Mouse (Mus musculus) thymus, postnatal 25 days (tissue): ENCODE data around the gene Pappa2.

Experiments used
- DNase-seq: peaks from one replicate; pipeline ENCODE4 v3.0.0; 2022

Pappa2 gene

DNA sequence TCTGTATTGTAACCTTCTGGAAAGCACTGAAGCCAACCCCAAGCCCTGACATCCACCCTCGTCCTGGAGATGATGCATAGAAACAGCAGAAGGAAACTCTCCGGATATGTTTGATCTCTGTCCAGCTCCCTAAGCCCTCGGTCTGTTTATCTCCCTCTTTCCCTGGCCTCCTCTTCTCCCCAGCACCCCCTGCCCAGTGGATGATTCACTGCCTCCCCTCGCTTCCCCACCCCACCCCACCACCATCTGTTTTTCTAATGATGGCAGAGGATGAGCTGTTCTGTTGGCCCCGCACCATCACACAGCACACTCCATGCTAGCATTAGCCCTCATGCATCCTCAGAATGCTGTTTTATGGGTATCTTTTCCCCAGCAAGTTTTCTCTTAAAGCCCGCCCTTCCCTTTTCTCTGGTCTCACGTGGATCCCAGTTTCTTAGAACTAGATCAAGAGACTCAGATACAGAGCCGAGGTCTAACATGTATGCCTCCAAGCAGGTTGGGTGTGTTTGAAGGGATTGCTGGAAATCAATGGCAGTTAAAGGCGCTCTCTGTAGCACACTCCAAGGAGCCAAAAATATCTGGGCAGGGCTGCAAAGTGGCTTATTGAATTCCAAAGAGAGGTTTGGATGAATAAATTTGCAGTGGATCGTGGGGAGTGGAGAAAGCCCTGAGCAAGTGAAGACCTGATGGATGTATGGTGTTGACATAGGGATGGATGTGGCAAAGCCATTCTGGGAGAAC is 231.8 kb downstream of the Pappa2 start:
- no peak for DNase-seq

GRCm38 (mm10) chr1:158741449-158741848 is 238.8 kb downstream of the Pappa2 start:
- no peak for DNase-seq

- DNase-seq: no peak
These were observed 239.3 kb downstream of the Pappa2 start for GRCm38 (mm10) chr1:158740949-158741348.

- DNase-seq: no peak
These were observed 240.0 kb downstream of the Pappa2 start for GRCm38 (mm10) chr1:158740161-158740766.

DNA sequence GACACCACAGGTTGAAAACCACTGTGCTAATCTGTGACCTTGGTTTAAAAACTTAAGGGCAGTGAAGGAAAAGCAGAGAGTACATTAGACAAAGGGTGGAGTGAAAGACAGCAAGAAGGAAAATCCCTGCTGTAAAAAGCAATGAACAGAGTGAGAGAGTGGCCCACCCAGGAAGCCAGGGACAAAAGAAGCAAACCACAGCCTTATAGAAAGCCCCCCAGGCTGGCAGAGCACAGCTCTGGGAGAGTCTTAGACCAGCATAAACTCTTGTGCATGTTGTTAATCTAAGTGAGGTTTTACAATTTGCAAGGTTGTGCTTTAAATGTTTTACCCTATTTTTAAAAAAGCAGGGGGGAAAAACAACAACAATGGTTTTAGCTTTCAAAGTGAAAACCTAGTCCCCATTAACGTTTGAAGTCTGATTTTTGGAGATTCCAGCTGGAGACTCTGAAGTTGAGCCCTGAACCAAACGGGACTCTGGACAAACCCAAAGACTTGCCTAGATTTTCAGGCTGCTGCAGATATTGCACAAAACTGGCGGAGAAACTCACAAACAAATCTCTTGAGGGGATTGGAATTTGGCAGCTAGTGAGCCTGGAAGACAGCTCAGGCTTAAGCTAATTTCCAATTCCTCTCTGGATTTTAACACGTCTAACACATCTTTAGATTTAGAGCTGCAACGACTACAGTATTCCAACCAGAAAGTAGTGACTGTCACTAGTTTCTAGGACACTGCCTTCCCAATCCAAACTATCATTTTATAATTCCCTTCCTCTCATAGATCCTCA is 241.0 kb downstream of the Pappa2 start:
- no peak for DNase-seq

DNA sequence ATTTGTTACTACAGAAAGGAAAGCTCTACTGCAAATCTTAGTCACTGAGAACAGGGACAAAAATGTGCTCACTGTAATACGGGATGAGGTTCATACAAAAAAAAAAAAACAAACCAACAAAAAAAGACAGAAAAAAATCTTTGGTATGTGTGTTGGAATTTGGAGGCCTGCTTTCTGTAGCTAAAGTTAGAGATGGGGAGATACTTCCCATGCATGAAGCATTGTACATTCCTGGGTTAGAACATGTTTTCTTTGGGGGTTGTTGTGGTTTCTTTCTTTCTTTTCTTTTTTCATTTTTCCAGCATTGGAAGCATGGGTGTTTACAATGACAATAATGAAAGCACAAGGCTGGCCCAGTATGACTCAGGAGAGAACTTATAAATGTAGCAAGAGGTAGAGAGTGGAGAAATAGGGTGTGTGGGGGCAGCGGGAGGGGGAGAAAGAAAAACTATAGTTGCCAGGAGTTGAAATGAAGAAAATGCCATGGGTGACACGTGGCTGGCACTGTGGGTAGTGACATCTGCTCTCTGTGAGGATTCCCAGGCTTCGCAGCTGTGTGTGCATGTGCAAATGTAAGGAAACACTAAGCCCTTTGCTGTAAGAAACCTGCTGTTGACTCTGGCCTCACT is 247.3 kb downstream of the Pappa2 start:
- DNase-seq: no peak

DNA sequence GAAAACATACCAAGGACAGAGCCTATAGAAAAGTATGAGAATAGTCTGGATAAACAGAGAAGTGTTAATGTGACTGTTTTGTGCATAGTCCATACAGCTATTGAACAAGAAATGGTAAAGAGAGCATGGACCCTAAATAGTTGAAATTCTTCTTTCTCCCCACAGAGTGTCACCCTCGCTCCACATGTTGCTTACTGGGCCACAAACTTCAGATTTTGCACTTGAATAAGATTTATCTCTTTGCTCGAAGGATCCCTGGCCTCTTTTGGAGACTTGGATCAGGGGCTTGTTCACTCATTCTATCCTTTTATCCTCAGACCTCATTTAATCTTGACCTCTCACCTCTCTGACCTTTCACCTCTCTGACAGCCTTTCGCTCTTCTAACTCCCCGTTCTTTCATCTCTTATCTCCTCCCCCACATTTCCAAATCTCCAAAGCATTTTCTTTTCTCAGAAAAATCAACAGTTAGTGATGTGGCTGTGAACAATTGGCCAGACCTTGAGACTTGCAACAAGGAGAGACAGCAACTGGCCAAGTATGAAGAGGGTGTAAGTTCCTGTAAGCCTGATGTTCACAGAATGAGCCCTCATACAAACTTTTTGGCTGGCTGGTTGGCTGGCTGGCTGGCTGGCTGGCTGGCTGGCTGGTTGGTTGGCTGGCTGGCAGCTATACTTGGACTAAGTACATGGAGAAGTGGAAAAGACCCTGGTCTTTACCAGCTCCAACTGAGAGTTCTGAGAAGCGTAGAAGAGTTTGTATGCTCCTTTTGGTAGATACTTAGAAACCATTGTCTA is 266.8 kb downstream of the Pappa2 start:
- DNase-seq: no peak

GRCm38 (mm10) chr1:158701336-158701735 is 279.0 kb downstream of the Pappa2 start:
- no peak for DNase-seq

DNA sequence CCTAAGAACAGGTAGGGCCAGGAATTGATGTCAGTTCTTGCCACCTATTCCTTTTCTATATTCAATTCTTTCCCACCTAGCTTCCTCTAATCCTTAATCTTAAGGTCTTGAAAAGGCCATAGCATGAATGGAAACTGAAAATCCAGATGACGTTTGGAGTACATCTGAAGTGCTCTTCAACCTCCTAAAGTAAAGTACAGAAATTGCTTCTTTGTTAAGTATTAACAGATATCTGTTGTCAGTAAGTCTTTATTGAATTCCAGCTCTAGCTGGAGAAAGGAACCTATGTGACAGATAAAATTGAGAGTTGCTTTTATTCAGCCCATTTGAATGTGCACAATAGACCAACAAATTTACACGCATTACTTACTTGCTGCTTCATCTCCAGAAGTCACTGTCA is 280.1 kb downstream of the Pappa2 start:
- no peak for DNase-seq

DNA sequence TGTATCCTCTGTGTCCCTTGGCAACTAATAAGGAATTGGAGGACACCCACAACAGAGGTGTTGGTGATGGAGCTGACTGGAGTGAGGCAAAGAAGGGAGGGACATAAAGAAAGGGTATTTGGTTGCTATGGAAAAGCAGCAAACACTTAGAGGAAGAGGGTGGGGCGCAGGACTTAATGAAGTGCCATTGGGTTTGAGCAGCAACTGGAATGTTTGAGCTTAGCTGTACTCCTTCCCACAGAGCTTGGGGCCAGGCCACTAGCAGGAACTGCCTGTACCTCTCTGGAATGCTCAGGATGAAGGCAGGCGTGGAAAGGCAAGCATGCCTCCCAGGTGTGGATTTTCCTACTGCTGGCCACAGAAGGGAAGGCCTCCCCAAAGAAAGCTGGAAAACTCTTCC is 281.0 kb downstream of the Pappa2 start:
- DNase-seq: no peak

GRCm38 (mm10) chr1:158697859-158698569 is 282.3 kb downstream of the Pappa2 start:
- no peak for DNase-seq

DNA sequence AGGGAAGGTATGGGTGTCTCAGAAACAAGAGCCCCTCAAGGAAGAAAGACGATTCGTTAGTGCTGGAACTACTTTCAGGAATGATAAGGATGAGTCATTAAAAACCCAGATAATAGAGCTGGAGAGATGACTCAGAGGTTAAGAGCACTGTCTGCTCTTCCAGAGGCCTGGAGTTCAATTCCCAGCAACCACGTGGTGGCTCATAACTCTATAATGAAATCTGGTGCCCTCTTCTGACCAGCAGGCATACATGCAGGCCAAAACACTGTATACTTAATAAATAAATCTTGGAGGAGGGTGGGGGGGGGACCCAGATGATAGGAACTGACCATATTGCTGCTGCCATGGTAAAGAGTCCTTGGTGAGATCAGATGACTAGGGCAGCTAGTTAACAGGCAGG is 282.9 kb downstream of the Pappa2 start:
- no peak for DNase-seq

DNA sequence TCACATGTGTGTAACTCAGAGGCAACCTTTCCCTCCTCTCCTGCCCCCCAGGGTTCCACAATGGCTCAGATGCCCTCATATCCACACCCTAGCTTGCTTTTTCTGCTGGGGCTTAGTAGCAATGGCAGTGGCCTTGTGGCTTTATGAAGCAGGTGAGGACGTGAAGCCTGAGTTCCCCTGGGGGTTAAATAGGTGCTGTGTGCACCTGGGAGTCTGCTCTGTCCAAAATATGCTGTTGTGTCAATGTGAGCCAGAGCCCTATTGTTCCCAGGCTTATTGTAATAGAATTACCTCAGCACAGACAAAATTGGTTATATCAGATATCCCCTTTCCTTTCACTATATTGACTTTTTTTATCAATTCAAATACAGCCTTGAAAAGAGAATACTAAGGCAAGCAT is 292.6 kb downstream of the Pappa2 start:
- DNase-seq: no peak

DNA sequence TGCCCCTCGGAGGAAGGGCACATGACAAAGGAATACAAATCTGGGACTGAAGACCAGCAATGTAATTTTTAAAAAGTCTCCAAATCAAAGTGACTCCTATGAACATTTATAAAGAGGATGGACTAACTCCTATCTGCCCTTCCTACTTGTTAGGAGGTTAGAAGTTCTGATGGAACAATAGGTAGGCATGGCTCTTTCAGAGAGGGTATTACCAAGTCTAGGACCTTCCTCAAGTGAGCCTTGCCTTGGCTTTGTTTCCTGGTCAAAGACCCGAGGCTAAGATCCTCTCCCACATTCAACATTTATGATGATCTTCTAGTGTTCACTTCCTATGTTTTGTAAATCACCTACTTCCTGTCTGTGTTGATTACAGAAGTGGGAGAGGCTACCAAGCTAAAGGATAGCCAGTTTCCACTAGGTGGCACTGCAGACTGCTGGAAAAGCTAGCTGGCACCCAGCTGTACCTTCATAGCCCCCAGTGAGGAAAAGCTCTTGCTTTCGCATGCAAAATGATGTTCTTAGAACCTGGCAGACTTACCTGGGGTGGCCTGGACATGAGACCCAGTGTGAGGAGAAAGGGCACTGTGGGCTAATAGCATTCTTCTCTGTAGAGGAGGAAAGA is 310.2 kb downstream of the Pappa2 start:
- peak; percentile 15 for DNase-seq

DNA sequence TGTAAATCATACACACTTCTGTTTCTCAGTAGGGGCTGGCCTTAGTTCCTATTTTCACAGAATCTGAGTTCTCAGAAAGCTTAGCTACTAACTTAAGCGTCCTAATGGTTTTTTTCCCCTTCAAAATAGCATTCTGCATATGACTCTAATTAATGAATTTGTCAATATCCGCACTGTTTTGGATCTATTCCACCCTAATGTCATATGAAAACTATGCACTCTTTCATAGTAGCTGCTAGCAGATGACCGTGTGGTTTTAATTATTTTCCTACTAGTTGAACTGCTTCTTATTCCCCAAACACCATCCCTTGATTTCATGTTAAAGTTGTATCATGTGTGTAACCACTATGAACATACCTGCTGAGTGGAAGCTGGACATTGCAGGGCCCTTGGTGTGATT is 314.3 kb downstream of the Pappa2 start:
- DNase-seq: no peak
